Mouse (Mus musculus): Measurements from ENCODE around the gene Tvp23a.

Tvp23a gene

DNA sequence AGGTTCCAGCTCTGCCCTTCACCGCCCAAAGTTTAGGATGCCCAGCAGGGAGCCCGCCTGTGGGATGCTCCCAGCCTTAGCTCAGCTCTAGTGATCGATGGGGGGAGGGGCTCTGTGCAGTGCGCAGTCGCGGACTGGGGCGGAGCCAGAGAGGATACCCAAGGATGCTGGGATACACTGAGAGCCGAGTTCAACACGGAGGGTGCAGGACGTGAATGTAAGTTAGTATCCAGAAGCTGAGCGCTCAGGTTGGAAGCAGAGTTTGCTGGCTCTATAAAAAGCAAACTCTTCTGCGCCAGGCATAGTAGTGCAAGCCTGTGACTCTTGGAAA is at the start of gene Tvp23a:
Gene Tvp23a (minus strand): TSS at position 99 of the 331 bp plus-strand sequence.
- no peak for DNase-seq (ENCODE audit: low read depth)

DNA sequence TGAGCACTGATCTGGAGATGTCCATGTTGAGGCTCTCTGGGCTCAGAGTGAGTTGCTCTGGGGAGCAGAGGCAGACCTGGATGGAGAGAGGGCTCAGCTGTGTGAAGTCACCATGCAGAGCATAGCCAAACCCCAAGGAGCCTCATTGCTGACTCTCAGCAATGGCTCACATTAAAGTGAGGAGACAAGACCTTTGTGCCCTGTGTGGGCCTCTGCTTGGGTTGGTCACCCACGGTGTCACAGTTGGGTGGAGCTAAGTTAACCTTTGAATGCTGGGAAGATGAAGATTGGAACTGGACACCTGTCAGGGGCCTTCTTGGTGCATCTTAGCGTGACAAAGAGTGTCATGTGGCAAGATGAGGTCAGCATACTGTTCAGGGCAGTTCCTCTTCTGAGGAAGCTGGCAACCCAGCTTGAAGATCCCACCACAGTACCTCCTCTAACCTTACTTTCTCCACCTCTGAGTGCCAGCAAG is 48.7 kb upstream of the Tvp23a start:
- no peak for DNase-seq (ENCODE audit: low read depth)

DNA sequence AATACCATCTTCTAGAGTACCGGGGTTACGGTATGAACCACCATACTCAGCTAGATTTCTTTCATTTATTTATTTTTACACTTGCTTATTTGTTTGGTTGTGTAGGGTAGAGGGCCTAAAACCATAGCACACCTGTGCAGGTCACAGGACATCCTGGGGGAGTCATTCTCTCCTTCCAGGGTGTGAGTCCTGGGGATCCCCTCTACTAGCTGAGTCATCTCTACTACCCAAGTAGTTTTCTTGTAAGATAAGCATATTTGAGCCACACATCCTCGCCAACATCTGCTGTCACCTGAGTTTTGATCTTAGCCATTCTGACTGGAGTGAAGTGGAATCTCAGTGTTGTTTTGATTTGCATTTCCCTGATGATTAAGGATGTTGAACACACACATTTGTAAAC is 45.4 kb upstream of the Tvp23a start:
- DNase-seq (ENCODE audit: low read depth) = no peak

DNA sequence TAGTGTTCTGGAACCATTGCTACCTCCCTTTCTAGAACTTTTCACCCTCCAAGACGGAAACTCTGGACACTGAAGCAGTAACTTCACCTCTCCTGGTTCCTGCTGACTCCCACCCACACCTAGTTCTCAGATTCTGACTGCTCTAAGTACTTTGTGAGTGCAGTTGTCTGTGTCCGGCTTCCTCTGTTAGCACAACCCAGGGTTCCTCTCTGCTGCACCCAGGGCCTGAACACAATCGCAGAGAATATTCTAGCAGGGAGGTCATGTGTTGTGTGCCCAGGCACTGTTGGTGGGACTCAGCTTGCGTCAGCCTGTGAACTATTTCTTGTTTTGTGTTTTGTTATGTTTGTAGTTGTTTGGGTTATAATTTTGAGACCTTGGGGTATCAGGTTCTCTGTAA is 44.6 kb upstream of the Tvp23a start:
- DNase-seq (ENCODE audit: low read depth) = no peak

DNA sequence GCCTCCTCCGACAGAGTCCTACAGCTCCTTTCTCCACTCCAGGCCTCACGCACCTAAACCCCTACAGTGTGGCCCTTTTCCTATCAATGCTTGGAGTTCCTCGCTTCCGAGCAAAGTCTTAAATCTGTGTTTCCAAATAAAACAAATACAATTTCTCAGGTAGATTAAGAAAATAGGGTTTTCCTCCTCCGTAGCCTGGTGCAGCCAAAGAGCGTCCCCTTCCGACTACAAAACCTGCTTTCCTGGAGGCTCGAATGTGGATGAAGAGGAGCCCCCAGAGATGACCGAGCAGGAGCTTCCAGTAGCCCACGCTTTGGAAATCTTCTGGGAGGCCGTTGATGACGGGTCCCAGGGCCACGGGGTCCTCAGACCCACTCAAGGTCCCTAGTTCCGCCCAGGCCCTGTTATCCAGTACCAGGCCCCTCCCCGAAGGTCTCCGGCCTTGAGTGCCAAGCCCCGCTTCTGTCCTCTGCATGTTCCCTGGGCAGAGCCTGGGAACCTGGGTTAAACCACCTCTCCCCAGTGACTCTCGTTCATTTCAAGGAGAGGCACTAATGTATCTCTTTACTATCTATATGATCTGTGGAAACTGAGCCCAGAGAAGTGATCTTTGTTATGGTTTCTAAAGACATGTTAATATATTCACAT is 43.5 kb upstream of the Tvp23a start:
- DNase-seq (ENCODE audit: low read depth) = no peak

DNA sequence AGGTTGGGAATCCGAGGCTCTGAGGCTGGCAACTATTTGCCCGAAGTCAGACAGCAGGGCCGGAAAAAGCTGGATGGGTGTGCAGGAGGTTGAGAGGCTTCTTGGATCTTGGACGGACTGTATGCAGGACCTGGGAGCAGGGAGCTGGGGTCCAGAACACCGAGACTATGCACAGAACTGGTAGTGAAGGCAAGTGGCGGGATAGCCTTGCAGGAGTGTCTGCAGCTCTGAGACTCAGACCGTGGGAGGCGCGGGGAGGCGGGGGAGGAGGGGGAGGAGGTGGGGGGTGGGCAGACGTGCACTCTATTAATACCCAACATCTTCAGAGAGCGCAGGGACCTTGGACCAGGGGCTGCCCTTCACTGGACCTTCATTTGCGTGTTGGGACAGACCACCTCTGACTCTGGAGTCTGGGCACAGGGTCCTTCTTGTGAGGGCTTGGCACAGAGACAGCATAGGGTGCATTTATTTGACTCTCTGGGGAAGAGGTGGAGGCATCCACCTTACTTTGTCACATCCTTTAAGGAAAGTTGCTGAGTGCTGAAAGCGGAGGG is 42.8 kb upstream of the Tvp23a start:
- no peak for DNase-seq (ENCODE audit: low read depth)

DNA sequence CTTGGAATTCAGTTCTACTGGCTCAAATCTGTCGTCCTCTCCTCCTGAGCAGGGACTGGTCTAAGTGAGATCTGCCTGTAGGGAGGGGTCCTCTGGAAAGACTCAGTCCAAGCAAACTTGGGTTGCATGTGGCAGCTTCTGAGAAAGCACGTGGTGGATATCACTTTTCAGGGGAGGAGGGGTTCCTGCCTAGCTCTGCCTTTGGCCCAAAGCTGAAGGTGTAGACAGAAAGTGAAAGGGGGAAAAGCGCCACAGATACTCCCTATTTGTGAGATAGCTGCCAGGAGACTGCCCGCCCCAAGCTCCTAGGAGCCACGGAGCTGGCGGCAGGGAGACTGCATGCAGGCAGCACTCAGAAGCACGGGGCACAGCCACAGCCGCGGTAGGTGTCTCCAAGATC is 42.3 kb upstream of the Tvp23a start:
- DNase-seq (ENCODE audit: low read depth) = no peak

DNA sequence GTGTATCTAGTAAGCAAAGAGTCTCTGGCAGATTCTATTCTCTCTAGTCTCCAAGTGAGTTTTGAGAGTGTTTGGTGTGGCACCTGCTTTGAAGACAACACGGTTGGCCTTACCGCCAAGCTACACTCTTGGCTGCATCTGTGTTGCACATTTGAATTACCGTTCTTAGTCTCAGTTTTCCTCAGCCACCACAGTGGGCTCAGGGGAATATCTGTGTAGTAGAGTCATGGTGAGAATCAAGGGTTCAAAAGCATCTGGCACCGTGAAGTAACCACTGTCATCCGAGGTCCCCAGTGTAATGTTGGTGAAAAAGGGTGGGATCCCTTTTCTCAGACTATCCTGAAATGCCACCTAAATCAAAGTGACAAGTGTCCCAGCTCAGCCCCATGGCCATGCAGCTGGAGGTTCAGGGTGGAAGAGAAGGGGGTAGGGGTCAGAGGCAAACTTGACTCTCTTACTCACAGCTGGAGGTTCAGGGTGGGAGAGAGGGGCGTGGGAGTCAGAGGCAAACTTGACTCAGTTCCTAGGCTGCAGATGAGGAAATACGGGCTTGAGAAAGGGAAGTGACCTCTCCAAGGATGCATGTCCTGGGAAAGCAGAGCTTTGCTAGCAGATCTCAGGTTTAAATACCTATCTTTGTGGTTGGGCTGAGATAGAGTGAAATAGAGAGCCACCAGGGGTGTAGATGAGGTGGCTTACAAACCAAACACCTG is 41.8 kb upstream of the Tvp23a start:
- DNase-seq (ENCODE audit: low read depth) = no peak

DNA sequence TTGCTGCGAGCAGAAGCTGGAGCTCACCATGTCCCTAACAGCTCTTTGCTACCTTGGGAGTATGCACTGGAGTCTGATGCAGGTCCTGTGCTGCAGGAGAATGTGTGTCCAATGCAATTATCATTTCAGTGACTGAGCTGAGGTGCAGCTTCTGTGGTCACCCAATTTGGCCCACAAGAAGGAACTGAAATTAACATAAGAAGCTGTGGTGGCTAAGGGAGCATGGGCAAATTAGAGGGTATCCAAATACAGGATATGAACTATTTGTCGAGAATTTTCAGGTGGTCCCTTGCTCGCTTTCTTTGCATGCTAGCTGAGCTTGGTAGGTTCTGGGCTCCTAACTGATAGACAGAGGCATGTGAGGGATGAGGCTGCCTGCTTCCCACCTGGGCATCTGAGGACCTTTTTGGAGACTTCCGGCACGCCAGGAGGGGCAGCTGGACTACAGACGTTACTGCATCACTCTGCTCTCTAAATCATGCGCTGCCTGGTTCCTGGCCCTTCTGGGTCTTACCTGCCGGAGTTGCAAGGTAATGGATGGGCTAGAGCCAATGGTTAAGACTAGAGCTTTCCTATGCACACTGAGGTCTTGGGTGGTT is 40.8 kb upstream of the Tvp23a start:
- DNase-seq (ENCODE audit: low read depth) = no peak

DNA sequence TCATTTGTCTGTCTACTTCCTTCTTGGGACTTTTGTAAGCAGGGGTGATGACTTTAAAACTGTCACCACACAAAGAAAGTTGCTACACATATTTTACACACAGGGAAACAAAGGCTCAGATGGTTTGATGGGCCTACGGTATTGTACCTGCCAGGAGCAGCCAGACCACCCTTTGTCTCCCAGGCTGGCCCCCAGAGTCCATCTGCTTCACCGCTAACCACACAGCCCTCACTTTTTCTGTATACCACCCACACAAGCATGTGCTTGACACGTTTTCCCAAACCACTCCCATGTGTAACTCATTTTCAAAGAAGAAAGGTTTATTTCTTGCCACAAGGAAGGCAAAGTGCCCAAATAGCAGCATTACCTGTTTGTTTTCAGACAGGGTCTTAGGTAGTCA is 39.8 kb upstream of the Tvp23a start:
- DNase-seq (ENCODE audit: low read depth) = no peak

DNA sequence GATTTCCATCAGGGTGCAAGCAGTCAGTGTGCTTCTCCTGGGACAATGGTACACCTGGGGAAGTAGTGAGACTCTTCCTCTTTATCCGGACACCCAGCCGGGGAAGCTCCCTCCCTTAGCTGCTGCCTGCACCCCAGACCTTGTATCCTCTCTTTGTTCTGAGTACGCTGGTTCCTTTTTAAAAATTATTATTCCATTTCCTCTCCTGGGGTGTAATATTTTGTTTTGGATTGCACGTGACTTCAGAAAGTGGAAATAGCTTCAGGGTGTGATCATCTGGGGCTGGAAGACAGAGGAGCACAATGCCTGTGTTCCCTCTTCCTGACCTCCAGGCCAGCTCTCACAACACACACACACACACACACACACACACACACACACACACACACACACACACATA is 35.2 kb upstream of the Tvp23a start:
- no peak for DNase-seq (ENCODE audit: low read depth)

DNA sequence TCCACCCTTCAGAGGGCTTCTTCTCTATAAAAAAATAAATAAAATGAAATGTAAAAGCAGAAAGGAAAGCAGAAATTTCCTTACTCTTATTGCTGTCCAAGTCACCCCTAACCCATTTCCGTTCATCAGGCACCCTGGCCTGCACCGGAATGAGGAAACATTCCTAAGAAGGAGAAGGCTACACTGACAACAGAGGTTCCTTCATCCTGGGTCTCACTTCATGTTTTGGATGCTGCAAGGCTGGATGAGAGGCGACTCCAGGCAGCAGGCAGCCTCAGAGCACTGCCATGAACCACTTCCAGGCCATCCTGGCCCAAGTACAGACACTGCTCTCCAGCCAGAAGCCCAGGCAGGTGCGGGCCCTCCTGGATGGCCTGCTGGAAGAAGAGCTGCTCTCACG is 32.7 kb upstream of the Tvp23a start, which contains the start of gene Ciita:
Gene Ciita (plus strand): TSS at position 203 of the 400 bp plus-strand sequence.
- no peak for DNase-seq (ENCODE audit: low read depth)

DNA sequence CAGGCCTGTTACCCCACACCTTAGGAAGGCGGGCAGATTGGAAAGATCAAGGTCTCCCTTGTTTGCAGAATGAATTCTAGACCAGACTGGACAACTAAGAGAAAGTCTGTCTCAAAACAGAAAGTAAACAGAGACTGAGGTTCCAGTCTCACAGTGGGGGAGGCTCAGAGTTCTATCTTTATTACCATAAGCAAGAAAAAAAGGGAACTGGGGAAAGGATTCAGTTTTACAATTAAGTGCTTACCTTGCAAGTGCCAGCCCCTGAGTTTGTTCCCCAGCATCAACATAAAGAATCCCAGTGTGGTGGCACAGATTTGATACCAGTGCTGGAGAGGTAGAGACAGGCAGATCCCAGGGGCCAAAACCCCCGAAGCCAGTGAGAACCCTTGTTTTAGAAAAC is 28.8 kb upstream of the Tvp23a start:
- no peak for DNase-seq (ENCODE audit: low read depth)

DNA sequence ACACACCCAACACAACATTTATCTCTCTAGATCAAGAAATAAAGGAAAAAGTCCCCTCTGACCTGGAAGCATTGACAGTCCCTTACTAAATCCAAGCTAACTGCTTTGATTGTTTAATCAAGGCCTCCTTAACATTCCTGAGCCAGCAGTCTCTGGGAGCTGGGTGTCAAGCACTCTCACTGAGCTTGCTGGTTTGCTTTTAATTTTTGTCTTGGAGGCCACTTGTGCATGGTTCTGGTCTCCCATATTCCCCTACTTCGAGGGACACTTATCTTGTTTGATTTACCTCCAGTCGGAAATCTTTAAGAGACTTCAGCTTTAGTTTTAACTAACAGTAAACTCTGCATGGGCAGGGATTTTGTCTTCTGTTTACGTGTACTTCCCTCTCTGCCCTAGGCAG is 27.8 kb upstream of the Tvp23a start:
- DNase-seq (ENCODE audit: low read depth) = no peak

DNA sequence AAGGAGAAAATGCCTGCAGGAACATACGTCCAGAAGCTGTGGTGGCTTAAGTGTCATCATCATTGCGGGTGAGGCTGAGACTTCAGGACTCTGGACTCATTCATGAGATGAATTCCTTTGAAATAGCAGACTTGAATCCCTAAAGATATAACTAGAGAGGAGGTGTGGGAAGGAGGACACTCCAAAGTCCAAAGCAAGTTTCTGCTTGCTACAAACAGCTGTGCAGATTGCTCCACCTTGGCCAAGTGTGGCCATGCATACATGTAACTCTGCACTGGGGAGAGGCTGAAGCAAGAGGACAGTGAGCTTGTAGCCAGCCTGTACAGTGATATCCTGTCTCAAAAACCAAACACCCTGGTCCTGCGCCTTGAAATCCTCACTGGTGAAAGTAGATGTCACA is 24.8 kb upstream of the Tvp23a start:
- DNase-seq (ENCODE audit: low read depth) = no peak

DNA sequence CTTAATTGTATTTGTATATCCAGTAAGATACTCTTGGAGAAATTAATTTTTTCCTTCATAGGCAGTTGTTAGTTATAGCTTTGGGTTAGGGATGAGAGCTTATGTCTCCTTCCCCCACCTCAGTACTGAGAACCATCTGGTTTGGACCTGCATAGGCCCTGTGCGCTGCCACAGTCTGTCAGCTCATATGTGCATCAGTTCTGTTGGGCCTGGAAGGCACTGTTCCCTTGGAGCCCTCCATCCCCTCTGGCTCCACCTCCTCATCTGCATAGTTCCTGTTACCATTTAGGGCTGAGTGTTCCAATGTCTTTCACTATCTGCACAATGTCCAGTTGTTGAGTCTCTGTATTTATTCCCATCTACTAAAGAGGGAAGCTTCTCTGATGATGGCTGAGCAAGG is 21.0 kb upstream of the Tvp23a start:
- no peak for DNase-seq (ENCODE audit: low read depth)

DNA sequence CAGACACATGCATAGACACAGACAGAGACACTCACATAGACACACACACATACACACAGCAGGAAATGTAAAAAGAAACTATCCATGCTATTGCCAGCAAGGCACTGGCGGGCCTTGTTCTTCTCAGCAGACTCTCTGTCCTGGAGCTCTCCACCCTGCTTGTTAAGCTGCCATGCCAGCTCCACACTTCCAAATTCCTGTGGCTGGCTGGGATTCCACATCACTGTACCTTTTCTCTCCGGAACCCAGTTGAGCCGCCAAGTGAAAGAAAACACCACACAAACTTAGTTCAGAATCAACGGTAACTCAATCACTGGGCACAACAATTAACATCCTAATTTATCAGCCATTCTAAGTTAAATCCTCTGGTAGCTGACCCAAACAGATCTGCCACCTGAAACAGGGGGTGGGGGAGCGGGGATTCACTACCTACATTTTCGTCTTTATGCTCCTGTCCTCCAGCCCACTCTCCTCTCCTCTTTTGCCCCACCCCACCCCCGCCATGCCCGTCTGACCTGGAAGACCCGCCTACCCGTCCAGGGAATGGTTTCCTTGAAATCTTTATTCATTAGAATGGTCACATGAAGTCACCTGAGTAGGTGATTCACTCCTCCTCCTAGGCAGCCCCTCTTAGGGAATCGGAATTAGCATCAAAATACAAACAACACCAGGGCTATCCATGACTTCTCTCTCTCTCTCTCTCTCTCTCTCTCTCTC is 20.4 kb upstream of the Tvp23a start:
- DNase-seq (ENCODE audit: low read depth) = no peak

DNA sequence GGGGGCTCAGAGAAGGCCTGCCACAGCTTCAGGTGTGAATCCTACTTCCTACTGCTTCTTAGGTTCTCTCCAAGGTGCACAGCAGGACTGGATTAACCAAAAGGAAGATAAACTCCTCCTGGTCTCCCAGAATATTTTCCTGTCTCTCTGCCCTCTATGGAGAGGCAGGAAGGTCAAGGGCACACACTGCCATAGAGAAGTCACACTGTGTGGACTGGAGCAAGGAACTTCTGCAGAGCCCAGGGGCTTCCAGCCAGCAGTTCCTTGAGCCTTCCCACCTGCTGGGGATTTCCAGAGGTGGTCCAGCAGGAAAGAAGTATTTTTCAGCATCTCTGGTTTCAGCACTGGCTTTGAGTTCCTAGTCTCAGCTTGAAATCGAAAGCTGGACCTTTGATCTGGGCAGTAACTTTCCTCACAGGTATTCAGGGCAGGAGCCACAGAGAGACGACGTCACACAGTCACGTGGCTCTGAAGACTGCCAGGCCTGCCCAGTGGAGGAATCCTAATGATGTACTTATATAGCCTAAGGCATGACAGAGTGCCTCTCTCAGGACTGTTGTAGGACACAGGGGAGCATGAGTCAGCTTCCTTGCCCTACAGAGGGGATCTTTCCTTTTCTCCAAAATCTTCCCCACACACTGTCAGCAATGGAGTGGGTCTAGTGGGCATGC is 18.0 kb upstream of the Tvp23a start:
- no peak for DNase-seq (ENCODE audit: low read depth)

DNA sequence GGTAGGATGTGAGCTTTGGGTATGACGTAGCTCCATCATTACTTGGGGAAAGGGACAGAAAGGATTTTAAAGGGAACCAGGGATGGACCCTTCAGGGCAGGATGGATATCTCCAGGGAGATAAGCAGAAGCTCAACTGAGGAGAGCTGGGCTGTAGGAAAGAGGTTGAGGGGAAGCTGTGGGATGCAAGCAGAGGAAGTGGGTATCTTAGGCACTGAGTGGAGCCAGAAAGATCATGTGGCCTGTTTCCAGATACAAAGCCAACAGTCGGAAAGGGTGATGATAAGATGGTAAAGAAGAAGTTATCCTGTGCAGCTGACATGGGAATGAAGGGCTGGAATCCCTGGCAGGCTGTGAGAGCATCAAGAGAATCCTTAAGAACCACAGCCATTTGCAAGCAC is 14.0 kb upstream of the Tvp23a start:
- no peak for DNase-seq (ENCODE audit: low read depth)

DNA sequence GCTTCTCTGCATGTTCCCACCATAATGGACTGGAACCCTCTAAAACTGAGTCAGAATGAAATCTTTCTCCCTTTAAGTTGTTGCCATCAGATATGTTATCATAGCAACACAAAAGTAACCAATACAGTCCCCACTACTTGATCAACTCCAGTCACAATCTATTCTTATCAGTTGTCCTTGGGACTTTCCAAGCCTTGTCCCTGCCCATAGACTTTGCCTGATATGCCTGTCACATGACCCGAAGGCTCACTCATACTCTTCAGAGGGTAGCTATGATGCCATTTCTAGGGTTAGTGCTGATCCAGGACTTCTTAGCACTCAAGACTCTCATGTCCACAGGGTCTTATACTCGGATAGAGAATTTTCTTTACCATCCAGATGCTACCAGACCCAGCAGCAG is 13.0 kb upstream of the Tvp23a start:
- no peak for DNase-seq (ENCODE audit: low read depth)

DNA sequence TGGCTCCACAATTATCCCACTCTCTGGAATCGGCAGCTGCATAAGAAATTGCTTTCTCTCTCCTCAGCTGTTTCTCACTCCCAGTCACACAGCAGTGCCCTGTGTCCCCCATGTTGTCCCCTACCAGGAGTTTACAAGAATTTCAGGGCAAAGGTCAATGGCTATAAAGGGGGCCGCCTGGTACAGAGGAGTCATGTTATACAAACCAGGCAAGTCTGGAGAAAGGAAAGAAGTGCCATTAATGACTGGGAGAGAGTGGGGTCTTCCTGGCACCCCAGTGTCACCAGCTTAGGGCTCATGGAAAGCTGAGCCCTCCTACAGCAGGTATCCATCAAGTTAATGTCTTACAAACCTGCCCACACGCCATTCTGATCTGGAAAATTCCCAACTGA is 7.4 kb upstream of the Tvp23a start:
- DNase-seq (ENCODE audit: low read depth) = no peak
